Mouse (Mus musculus): ENCODE results near the gene Esr1.

The Esr1 gene

DNA sequence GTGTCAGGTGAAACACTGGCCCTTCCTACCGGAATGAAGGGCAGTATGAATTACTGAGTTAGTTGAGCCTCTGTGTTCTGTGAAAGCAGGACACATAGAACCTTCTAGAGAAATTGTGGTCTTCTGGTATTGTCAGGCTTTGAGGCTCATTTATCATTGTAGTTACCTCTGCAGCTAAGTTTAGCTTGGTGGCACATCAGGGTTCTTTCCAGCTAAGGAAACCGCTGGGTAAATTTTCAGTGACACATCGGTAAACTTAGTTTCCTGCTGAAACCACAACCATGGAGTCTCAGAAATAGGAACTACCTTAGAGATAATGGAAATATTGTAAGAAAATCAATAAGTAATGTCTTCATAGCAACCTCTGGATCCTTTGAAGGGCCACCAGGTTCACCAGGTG, 366.0 kb downstream of the Esr1 start:
- ATAC-seq (ENCODE audit: low TSS enrichment) = no peak

DNA sequence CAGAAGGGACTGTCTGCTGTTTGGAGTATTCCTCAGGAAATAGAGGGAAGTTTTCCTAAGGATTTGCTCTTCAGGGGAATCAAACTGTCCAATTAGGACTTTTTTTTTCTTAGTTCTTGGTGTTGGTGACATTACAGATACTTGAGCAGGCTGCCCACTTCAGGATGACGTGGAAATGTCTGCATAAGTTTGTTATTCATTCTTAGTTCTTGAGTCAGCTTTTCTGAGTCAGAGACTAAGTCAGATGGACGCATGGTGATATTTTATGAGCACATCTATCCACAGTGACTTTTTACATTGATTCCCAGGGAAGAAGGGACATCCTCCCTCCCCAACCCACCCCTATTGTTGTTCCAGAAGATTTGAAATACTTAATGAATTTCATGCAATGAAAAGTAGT, 372.5 kb downstream of the Esr1 start:
- ATAC-seq (ENCODE audit: low TSS enrichment) = no peak

DNA sequence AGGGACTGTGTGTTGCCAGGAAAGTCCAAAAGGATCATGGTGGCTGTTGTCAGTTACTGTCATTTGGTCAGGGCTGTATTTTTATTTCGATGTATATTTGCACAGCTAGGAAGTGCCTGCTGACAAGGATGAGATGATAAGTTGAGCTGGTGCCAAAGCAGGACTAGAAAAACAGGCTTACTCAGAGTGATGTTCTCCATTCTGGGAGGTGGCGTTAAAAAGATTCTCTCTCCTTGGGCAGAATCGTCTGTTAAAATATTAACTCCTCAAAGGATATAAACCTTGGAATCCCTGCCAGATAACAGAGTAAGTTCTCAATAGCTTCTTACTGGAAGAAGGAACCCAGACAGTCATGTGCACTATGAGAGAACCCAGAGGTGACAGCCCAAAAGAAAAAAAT, 382.4 kb downstream of the Esr1 start:
- peak; percentile 65; the same call in 1 of the 2 replicates for ATAC-seq (ENCODE audit: low TSS enrichment)

DNA sequence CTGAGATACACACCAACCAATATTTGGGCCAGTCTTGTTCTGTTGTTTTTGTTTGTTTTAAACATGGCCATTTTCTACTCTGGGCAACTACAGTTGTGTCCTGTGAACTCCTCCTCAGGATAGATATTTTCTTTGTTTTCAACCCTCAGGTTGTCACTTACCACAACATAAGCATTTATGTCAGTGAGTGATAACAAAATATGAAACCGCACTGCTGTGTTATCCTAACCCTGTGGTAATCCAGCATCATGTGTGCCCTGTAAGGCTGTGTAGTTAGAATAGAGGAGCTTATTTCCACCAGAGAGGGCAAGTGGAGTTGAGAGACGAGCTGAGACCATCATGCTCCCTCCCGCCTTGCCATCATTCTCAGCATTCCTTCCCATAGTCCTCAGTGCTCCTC, 385.2 kb downstream of the Esr1 start:
- no peak for ATAC-seq (ENCODE audit: low TSS enrichment)

DNA sequence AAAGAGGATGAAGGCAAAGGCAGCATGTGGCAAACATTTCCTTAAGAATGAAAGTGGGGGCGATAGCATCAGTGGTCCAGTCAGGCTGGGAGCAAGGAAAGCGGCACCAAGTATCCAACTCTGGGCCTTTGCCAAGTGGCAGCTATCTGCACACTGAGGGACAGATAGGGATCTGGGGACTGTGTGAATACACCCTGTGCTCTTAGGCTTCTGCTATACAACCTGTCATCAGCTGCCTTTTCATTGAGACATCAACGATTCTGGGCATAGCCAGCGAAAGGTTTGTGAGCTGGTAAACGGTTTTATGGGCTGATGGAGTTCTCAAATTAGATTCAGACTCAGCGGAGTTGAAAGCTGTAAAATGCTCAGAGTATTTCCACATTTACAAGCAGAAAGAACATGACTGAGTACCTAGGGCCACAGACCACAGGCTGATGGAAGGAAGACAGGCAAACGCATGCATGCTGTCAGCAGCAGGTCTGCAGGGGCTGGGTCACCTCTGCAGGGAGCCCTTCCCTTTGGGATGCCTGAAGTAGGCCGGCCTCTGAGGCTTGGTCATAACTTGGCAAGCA, 397.5 kb downstream of the Esr1 start:
- ATAC-seq (ENCODE audit: low TSS enrichment) = no peak

DNA sequence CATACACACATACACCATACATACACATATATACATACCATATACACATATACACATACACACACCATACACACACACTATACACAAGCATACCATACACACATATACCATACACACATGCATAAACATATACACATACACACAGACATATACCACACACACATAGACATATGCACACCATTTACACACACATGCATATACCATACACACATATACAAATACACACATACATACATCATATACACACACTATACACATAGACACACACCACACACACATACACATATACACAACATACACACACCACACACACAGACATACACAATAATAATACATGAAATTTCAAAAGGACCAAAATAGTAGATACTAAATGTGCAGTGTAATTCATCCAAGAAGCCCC, 400.6 kb downstream of the Esr1 start:
- ATAC-seq (ENCODE audit: low TSS enrichment) = no peak

DNA sequence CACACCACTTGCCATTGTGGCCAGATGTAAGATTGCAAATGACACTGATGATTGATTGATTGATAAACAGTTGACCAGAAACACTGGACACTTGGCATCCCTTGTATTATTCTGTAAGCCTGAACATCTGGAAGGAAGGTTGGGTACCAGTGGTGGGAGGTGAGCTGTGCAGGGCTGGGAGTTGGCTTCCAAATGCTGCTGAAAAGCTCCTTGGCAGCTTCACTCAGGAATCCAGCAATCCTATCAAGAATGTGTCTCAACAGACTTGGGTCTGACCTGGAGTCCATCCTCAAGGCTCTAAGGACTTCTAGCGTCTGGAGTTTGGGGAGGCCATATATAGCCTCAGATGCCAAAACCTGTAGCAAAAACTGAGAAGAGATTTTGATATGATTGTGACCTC, 403.6 kb downstream of the Esr1 start:
- ATAC-seq (ENCODE audit: low TSS enrichment) = no peak

DNA sequence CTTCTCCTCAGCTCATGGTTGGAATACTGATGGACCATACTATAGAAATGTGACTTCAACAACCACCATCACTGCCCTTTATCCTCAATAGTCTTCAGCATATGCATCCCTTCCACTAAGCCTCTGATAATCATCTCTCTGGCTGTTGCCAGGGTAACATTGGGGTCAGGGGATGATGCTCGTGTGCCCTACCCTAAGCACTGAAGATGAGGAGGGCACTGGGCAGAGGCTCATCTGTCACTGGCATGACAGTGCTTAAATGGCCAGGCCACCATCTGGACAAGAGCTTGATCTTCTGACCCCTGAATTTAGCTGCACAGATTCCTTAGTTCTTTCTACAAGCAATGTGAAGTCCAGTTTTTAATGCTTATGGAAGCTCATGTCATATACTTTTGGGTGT, 405.8 kb downstream of the Esr1 start:
- ATAC-seq (ENCODE audit: low TSS enrichment) = no peak

DNA sequence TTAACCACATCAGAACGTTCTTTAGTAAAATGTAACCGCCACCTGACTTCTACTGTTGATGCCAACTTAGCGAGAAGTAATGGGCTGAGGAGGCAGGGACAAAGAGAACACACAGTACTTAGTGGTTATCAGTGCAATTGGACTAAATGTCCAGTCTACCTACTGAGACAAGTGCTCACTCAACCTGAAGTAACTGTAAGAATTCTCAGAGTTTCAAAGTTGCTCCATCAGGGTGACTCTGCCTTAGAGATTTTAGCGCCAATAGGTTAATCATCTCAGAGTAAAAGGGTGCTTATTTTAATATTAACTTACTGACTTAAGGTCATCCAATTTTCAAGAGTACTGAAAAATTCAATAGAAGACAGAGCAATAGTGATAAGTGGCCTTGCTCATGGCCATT, 414.5 kb downstream of the Esr1 start:
- ATAC-seq (ENCODE audit: low TSS enrichment) = no peak

DNA sequence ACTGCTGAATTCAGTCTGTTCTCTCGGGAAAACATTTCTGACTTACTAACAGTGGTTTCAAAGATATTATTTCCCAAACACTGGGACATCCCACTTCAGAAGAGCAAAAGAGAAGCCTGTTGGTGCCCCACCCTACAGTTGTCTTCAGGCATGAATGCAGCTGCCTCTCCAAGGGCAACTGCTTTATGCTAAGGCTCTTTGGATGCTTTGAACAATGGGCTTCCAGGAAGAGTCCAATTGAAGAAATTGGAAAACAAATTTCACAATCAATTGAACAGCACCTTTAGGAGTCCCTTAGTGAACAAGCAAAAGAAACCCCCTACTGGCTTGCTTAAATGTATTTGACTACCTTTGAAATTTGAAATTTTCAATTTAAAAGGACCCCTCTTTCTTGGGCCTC, 415.8 kb downstream of the Esr1 start:
- ATAC-seq (ENCODE audit: low TSS enrichment) = no peak

DNA sequence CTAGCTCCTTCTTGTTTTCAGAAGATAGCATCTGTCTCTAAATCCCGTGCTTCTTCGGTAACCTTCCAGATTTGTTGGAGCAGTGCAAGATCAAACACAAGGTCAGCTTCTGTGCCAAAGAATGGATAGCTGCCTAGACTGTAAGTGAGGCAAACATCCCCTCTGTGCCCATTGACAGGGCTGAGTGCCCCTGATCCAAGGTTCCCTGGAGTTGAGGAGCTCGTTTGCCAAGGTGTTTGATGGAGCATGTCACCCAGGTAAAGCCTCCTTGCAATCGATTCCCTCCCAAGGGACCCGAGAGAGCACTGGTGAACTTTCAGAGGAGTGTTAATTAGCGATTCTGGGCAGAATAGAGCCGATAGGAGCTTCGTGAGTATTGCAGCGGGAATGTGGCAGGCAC, 416.9 kb downstream of the Esr1 start:
- no peak for ATAC-seq (ENCODE audit: low TSS enrichment)

DNA sequence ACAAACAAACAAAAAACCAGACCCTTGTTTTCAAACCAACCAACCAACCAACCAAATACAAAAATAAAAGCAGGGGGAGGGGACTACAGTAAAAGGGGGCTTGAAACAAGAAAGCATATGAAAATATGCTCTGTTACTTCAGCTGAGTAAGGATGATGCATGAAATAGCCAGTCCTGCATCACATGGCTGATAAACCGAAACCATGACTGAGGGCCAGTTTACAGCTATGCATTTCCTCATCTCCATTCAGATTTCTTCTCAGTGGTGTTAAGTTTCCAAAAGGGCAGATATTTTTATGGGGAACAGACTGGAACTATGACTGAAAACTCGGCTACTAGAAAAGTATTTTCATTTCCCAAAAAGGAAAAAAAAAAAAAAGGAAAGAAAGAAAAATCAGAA, 417.8 kb downstream of the Esr1 start:
- no peak for ATAC-seq (ENCODE audit: low TSS enrichment)

DNA sequence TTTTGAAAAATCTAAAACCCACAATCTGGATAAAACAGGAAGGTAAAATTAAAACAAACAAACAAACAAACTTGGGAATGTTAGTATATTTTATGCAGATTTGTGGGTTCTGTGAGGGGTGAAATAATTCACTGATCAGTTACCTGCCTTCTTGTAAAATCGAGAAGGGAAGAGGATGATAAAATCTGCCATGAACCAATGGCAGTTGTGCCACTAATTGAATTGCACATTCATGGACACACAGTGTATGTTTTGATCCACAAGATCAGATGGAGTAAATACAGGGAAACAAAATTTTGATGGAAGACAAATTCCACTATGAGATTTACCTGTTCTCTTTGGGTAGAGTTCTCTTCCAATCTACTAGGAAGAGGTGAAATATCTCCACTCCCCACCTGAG, 418.5 kb downstream of the Esr1 start:
- no peak for ATAC-seq (ENCODE audit: low TSS enrichment)

DNA sequence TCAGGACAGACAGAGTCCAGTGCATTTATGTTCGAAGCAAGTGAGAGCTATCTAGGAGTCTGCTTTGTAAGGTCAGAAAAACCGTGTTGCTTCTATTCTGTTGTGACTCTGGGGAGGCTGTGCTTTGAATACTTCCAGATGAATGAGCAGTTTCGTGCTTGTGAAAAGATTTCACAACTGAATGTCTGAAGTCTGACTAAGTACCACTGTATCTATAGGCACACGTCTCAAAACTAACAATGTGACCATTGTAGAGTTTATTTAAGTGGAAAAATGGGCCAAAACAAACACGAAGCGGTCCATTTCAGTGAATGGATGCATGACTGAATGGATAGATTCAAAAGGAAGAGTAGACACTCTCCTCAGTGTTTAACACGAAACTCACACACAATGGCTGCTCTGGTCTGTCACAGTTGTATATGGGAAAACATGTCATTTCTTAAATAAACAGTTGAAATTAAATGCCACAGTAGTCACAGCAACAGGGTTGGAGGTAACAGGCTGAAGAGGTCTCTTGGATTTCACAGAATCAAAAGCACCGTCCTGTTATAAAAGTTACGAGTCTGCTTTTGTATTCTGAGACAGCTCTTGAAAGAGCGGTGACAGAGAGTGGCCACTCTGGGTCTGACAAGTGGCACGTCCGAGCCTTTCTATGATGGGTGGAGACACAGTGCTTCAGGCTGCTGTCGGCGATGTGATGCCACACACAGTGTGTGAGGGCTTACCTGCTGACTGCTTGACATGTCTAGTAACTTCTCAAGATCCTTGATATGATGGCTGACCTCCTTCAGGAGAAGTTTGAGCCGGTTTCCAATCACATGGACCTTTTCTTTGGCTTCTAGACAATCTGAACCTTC, 421.0 kb downstream of the Esr1 start:
- ATAC-seq (ENCODE audit: low TSS enrichment) = no peak

DNA sequence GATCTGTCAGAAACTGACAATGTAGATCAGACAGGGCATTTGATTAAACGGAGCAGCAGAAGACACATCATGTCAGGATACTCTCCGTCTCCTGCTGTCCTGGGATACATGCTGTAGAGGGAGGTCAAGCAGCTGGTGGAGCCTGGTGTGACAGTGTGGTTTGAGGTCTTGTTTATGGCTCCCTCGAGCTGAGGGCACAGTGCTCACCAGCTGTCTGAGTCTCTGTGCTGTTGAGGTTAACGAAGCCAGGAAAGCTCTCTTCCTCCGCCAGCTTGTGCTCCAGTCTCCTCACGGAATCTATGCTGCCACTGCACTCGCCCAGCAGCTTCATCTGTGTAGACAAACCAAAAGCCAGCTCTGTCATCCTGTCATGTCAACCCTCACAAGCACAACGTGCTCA, 429.9 kb downstream of the Esr1 start:
- no peak for ATAC-seq (ENCODE audit: low TSS enrichment)

DNA sequence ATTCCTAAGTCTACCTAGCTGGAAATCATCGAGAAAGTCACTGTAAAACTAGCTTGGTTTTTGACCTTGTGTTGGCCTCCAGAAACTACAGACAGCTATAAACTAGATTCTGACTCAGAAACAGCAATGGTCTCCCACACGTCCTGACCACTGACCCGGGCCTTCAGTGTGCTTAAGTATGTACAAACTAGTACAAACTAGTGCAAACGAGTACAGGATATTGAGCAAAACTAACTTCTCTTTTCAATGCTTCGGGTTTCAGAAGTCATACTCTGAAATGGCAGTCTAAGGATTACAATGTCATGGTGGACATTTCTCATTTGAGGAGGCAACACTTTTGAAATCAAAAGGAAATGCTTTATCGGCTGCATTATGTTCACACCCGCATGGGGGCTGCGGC, 433.1 kb downstream of the Esr1 start:
- no peak for ATAC-seq (ENCODE audit: low TSS enrichment)

DNA sequence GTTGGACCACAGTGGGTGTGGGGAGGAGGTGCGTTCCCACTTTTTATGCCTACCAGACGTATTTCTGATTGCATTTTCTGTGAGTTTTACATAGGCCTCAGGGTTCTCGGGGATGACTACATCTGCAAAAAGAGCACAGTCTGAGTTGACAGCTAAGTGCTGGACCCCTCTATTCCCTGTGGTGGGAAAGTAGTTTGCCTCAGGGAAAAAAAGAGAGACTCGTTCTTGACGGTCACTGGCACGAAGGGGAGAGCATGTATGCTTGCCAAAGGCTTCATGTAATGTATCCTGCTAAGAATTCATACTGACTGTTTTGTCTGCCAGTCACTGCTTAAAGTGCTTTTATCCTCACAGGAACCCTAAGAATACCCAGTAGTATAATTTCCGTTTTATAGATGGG, 433.8 kb downstream of the Esr1 start:
- ATAC-seq (ENCODE audit: low TSS enrichment) = 0 out of 2 replicates have a peak, but pooled peaks have one; percentile 12

DNA sequence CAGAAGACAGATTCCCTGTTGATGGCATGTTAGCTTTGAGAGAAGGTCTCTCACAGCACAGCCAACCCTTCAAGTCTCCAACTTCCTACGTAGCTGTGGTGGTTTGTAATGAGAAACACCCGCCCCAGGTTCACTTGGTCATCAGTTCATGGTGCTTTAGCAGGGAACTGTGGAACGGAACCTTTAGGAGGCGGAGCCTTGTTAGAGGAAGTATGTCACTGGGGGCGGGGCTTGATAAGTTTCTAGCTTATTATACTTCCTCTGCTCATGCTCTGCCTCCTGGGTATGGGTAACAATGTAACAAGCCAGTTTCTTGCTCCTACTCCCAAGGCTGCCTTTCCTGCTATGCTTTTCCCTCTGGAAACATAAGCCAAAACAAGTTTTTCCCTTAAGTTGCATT, 434.3 kb downstream of the Esr1 start:
- ATAC-seq (ENCODE audit: low TSS enrichment) = no peak
